Mouse (Mus musculus): ENCODE results near the gene Zpr1.

DNA sequence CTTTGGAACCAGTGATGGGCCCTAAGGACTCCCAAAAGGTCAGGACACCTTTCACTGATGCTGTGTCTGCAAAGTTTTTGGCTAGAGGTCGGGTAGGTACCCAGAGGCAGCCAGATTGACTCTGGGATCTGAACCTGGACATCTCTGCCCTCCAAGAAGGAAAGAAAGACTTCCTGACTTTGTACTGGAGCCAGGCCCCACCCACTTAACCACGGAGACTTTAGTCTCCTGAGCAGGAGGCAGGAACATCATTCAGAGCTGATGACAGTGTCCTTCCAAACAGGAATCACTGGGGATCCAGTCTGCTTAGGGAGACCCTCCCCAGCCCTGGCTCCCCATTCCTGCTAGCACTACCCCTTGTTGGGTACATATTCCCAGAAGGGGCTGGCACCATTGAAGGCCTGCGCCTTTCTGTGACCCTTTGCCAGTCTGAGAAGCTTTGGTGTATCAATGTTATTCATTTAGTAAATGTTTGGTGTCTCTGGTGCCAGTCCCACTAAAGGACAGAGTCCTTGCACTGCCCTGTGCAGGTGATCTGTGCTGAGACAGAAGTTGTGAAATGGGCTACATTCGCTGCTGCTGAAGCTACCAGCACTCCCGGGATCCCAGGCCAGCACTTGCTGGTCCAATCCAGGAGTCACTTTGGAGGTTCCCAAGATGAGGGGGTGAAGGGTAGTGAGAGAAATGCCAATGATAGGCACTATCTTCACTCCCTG, 47.8 kb upstream of the Zpr1 start:
- TF ChIP-seq CTCF (IDR thresholded peaks at IDR 0.05; ENCODE audit: borderline replicate concordance, insufficient read depth, low read length) (no peak), POLR2A (IDR thresholded peaks at IDR 0.05; ENCODE audit: low read depth, low read length) (no peak)
